Mouse (Mus musculus): ENCODE measurements around the gene Krt14. TPM values are rescaled to one million over a fixed set of nuclear protein-coding genes. Genes with fewer than 3 reads are reported as not detected.

Krt14 gene
- polyA plus RNA-seq, 1 experiment from 2014 or later: 2.3 TPM

GRCm38 (mm10) chr11:100176791-100177190 lies 30.6 kb downstream of the Krt14 start:
- DNase-seq (ENCODE audit: low spot score) (no peak), ATAC-seq (no peak)
- Histone ChIP-seq H3K27ac (ENCODE audit: low read length) (no peak overlapping the region), H3K9me3 (ENCODE audit: low read length) (no peaks in the 10 kb centered on the region), H3K4me3 (ENCODE audit: low read depth, low read length) (no peak overlapping the region), H3K9ac (replicated peaks; ENCODE audit: low read depth) (no peak overlapping the region), H3K4me2 (replicated peaks; ENCODE audit: low read depth, low read length) (no peak overlapping the region), H3K27me3 (replicated peaks; ENCODE audit: insufficient read depth, low read length) (no peaks in the 10 kb centered on the region), H3K36me3 (ENCODE audit: insufficient read depth, low read length) (no peaks in the 10 kb centered on the region), H3K4me1 (ENCODE audit: insufficient read depth, low read depth, low read length) (no peaks in the 10 kb centered on the region)
- TF ChIP-seq CTCF (IDR thresholded peaks at IDR 0.05) (no peak), EP300 (IDR thresholded peaks at IDR 0.05) (no peak)
- WGBS: 55% methylated on average over 9 of the region's 9 CpGs

GRCm38 (mm10) chr11:100168765-100169762 lies 38.3 kb downstream of the Krt14 start:
- Histone ChIP-seq H3K4me2 (replicated peaks; ENCODE audit: low read depth, low read length) (0 out of 2 replicates have a peak overlapping the region, but pooled peaks have one; percentile 20), H3K27ac (ENCODE audit: low read length) (peak overlapping the region; percentile 57; the same call in 1 of the 2 replicates), H3K36me3 (ENCODE audit: insufficient read depth, low read length) (no peaks in the 10 kb centered on the region), H3K9ac (replicated peaks; ENCODE audit: low read depth) (no peak overlapping the region), H3K4me1 (ENCODE audit: insufficient read depth, low read depth, low read length) (0 out of 2 replicates have a peak, but pooled peaks cover 3% of the 10 kb centered on the region), H3K9me3 (ENCODE audit: low read length) (no peaks in the 10 kb centered on the region), H3K27me3 (replicated peaks; ENCODE audit: insufficient read depth, low read length) (no peaks in the 10 kb centered on the region), H3K4me3 (ENCODE audit: low read depth, low read length) (no peak overlapping the region)
- DNase-seq (ENCODE audit: low spot score) (peak; percentile 88), ATAC-seq (peak; percentile 73)
- TF ChIP-seq CTCF (IDR thresholded peaks at IDR 0.05): peak; percentile 85
- TF ChIP-seq EP300 (IDR thresholded peaks at IDR 0.05): no peak
- WGBS: 21% methylated on average over 14 of the region's 14 CpGs

- ATAC-seq (peak; percentile 86), DNase-seq (ENCODE audit: low spot score) (peak; percentile 83)
- TF ChIP-seq CTCF (IDR thresholded peaks at IDR 0.05) (peak; percentile 15), EP300 (IDR thresholded peaks at IDR 0.05) (0 out of 2 replicates have a peak, but pooled peaks have one; percentile 10)
- Histone ChIP-seq H3K27me3 (replicated peaks; ENCODE audit: insufficient read depth, low read length) (no peaks in the 10 kb centered on the region), H3K4me3 (ENCODE audit: low read depth, low read length) (no peak overlapping the region), H3K9me3 (ENCODE audit: low read length) (no peaks in the 10 kb centered on the region), H3K4me2 (replicated peaks; ENCODE audit: low read depth, low read length) (no peak overlapping the region), H3K36me3 (ENCODE audit: insufficient read depth, low read length) (no peaks in the 10 kb centered on the region), H3K27ac (ENCODE audit: low read length) (peak overlapping the region; percentile 38; the same call in 1 of the 2 replicates), H3K4me1 (ENCODE audit: insufficient read depth, low read depth, low read length) (0 out of 2 replicates have a peak, but pooled peaks cover 3% of the 10 kb centered on the region), H3K9ac (replicated peaks; ENCODE audit: low read depth) (no peak overlapping the region)
- WGBS: 47% methylated on average over 8 of the region's 8 CpGs
These were observed 39.3 kb downstream of the Krt14 start for GRCm38 (mm10) chr11:100168071-100168470.

DNA sequence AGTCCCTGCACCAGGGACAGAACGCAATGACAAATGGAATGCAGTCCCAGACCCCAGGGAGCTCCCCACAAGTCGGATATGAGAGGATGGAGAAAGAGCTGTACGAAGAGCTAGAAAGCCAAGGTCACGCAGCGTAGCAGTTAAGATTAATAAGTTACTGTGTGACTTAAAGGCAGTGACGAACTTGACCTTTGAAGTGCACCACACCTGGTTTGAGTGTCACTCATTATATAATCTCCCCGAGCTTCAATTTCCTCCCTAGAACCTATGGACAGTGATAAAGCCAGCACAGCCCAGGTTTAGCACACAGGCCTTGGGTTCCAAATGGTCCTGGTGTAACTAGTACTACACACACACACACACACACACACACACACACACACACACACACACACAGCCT lies 43.0 kb downstream of the Krt14 start:
- no peak for TF ChIP-seq EP300 (IDR thresholded peaks at IDR 0.05)
- no peak for TF ChIP-seq CTCF (IDR thresholded peaks at IDR 0.05)

DNA sequence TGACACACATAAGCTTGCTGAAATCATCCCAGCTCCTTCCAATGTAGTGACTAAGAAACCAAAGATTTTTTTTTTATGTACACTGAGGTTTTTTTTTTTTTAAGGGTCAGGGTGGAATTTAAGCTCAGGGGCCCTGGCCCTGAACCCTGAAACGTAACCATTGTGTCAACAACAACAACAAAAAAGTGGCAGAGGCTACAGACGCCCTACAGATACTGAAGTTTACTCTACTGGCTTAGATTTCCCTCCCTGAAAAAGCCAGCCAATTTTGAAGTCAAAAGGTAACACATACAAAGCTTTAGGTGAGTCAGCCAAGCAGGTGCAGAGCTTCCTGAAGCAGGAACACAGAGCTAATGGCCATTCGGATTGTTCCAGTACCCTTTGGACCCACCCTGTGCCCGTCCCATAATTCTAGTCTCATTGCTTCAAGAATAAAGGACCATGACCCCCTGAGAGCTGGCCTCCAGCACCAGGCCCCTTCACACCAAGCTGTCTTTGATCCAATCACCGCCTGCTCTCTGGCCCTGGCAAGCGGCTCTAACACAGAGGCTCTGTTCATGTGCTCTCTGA lies 49.4 kb downstream of the Krt14 start:
- no peak overlapping the region for H3K27ac ChIP-seq (ENCODE audit: low read length)
- TF ChIP-seq EP300 (IDR thresholded peaks at IDR 0.05) (no peak), CTCF (IDR thresholded peaks at IDR 0.05) (no peak)

More for the DNA sequence above, 43.0 kb downstream of the Krt14 start:
- ATAC-seq (no peak), DNase-seq (ENCODE audit: low spot score) (peak; percentile 25)
- Histone ChIP-seq H3K36me3 (ENCODE audit: insufficient read depth, low read length) (no peaks in the 10 kb centered on the region), H3K9ac (replicated peaks; ENCODE audit: low read depth) (no peak overlapping the region), H3K4me1 (ENCODE audit: insufficient read depth, low read depth, low read length) (0 out of 2 replicates have a peak, but pooled peaks cover 3% of the 10 kb centered on the region), H3K4me3 (ENCODE audit: low read depth, low read length) (no peak overlapping the region), H3K9me3 (ENCODE audit: low read length) (no peaks in the 10 kb centered on the region), H3K27ac (ENCODE audit: low read length) (no peak overlapping the region), H3K4me2 (replicated peaks; ENCODE audit: low read depth, low read length) (no peak overlapping the region), H3K27me3 (replicated peaks; ENCODE audit: insufficient read depth, low read length) (no peaks in the 10 kb centered on the region)
- WGBS: 25% methylated on average over 7 of the region's 7 CpGs

DNA sequence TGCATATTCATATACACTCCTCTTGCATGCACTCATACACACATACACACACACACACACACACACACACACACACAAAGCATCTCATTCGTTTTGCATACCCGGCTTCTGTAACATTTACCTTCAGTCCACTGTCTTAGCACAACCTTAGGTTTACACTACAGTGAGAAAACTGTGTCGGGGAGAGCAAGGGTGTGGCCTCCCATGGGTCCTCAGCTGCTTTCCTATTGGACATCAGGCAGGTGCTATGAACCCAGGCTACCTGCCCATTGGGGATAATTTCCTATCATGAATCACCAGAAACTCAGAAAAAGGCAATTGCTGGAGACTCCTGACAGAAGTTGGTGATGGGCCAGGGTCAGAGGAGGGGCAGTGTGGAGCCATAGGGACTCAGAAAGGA lies 50.0 kb downstream of the Krt14 start:
- H3K36me3 ChIP-seq (ENCODE audit: insufficient read depth, low read length): no peaks in the 10 kb centered on the region
- WGBS: 68% methylated on average over 3 of the region's 3 CpGs
- no peak overlapping the region for H3K9ac ChIP-seq (replicated peaks; ENCODE audit: low read depth)
- ATAC-seq (no peak), DNase-seq (ENCODE audit: low spot score) (no peak)
- H3K27me3 ChIP-seq (replicated peaks; ENCODE audit: insufficient read depth, low read length): no peaks in the 10 kb centered on the region
- no peak overlapping the region for H3K4me2 ChIP-seq (replicated peaks; ENCODE audit: low read depth, low read length)
- TF ChIP-seq CTCF (IDR thresholded peaks at IDR 0.05) (no peak), EP300 (IDR thresholded peaks at IDR 0.05) (no peak)
- H3K27ac ChIP-seq (ENCODE audit: low read length): no peak overlapping the region
- H3K4me1 ChIP-seq (ENCODE audit: insufficient read depth, low read depth, low read length): no peaks in the 10 kb centered on the region
- no peaks in the 10 kb centered on the region for H3K9me3 ChIP-seq (ENCODE audit: low read length)
- no peak overlapping the region for H3K4me3 ChIP-seq (ENCODE audit: low read depth, low read length)

More for the DNA sequence above, 49.4 kb downstream of the Krt14 start:
- Histone ChIP-seq H3K36me3 (ENCODE audit: insufficient read depth, low read length) (no peaks in the 10 kb centered on the region), H3K9me3 (ENCODE audit: low read length) (no peaks in the 10 kb centered on the region), H3K4me3 (ENCODE audit: low read depth, low read length) (no peak overlapping the region), H3K27me3 (replicated peaks; ENCODE audit: insufficient read depth, low read length) (no peaks in the 10 kb centered on the region), H3K4me1 (ENCODE audit: insufficient read depth, low read depth, low read length) (no peaks in the 10 kb centered on the region), H3K9ac (replicated peaks; ENCODE audit: low read depth) (no peak overlapping the region), H3K4me2 (replicated peaks; ENCODE audit: low read depth, low read length) (no peak overlapping the region)
- DNase-seq (ENCODE audit: low spot score) (no peak), ATAC-seq (no peak)
- WGBS: 51% methylated on average over 6 of the region's 6 CpGs

Measured in lung, postnatal 0 days (tissue).